Comparison of ENCODE assay signal across 16 mouse cellular contexts in the genomic region with DNA sequence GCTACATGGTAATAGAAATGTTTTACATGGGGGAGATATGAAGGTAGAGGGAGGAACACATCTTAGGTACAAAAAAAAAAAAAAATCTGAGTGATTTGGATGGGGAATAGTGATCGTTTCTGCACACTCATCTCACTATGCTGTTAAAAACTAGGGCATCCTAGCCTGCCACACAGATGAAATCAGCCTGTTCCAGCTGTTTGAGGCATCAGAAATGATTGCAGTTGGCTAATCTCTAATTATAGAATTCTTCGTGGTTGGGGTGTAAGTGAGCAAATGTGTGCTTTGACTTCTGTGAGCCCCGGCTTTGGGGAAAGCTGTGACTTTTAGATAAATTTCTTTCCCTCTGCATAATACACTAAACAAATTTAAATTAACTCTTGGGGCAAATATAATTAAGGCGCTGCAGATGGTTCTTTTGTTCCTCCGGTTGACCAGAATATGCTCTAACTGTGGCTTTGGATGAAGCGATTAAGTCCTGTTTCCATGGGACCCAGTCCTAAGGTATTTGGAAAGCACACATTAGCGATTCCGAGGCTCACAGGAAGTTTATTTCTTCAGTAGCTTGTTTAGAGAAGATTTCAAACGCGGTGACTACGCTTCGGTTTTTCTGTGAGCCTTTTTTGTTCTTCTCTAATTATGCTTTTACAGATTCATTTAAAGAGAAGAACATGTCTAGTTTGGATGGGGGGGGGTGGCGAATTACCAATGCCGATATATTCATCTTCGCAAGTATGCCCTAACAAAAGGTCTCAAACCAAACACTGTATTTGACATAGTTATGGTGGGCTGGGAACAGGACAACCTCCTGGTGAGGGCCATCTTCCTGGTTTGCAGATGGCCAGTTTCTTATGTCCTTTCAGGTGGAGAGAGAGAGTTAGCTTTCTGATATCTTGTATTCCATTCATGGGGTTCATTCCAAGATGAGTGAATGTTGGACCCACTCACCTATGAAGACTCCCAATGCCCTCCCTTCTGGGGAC. TPM values are rescaled to one million over a fixed set of nuclear protein-coding genes. Genes with fewer than 3 reads are reported as not detected.
DNase-seq lines count a peak whose midpoint lies in the region; ATAC-seq lines count a peak whose summit lies in the region.
"Had no signal": no experiment of that assay in that cellular context is flagged by ENCODE, and none has a peak within 500 bp of the region (broad histone marks: within the 10 kb centered on the region; RNA-seq: fewer than 3 reads in every experiment).

No protein-coding gene starts in this region.

- peak overlapping the region; percentile 30 for H3K4me2 ChIP-seq in hindbrain, embryonic 13.5 days
- peak overlapping the region; percentile 17 for H3K4me2 ChIP-seq in midbrain, embryonic 16.5 days (ENCODE audit: low read length)
- H3K4me2 ChIP-seq: limb, embryonic 15.5 days; lung, embryonic 15.5 days had no signal

- no peak overlapping the region for H3K4me3 ChIP-seq in hindbrain, embryonic 13.5 days
- H3K4me3 ChIP-seq in midbrain, embryonic 16.5 days (ENCODE audit: low read depth, low read length) = no peak overlapping the region
- H3K4me3 ChIP-seq: heart, adult 2 months; limb, embryonic 15.5 days; lung, embryonic 15.5 days had no signal

- H3K4me1 ChIP-seq in hindbrain, embryonic 13.5 days (replicated peaks) = peaks cover 13% of the 10 kb centered on the region
- H3K4me1 ChIP-seq in midbrain, embryonic 16.5 days (ENCODE audit: control insufficient read depth, insufficient read depth, low read length) = peaks cover 9% of the 10 kb centered on the region
- H3K4me1 ChIP-seq: limb, embryonic 15.5 days; lung, embryonic 15.5 days had no signal

- H3K9me3 ChIP-seq in hindbrain, embryonic 13.5 days = no peaks in the 10 kb centered on the region
- no peaks in the 10 kb centered on the region for H3K9me3 ChIP-seq in midbrain, embryonic 16.5 days (replicated peaks; ENCODE audit: control insufficient read depth, low read length, poor library complexity, severe bottlenecking)
- H3K9me3 ChIP-seq: limb, embryonic 15.5 days; lung, embryonic 15.5 days had no signal

- H3K27me3 ChIP-seq in hindbrain, embryonic 13.5 days = no peaks in the 10 kb centered on the region
- no peaks in the 10 kb centered on the region for H3K27me3 ChIP-seq in midbrain, embryonic 16.5 days (ENCODE audit: control insufficient read depth, insufficient read depth, low read depth, low read length)
- H3K27me3 ChIP-seq: limb, embryonic 15.5 days; lung, embryonic 15.5 days had no signal

- DNase-seq in embryo, embryonic 10.5 days (ENCODE audit: low spot score) = peak; percentile 36
- DNase-seq in embryo, embryonic 10 days (ENCODE audit: low spot score) = no peak
- DNase-seq in Muller cell, postnatal 12 days (ENCODE audit: inconsistent ontology term) = peak; percentile 66
- no peak for DNase-seq in thymus, postnatal 10 days (ENCODE audit: low spot score in 2 of 2)
- DNase-seq in left cerebral cortex, postnatal 10 days (ENCODE audit: extremely low spot score in 1 of 2, low spot score in 2 of 2) = no peak
- DNase-seq in layer of hippocampus, postnatal 25 days (ENCODE audit: extremely low spot score in 1 of 2, low spot score in 1 of 2) = no peak
- DNase-seq: cerebellum, adult 8-10 months; heart, adult 2 months; heart, postnatal 14 days; kidney, adult 11 months; kidney, postnatal 36 days; thymus, adult 18-20 months had no signal

- H3K9ac ChIP-seq in hindbrain, embryonic 13.5 days = no peak overlapping the region
- no peak overlapping the region for H3K9ac ChIP-seq in midbrain, embryonic 16.5 days (ENCODE audit: low read depth, low read length)
- H3K9ac ChIP-seq: limb, embryonic 15.5 days; lung, embryonic 15.5 days had no signal

- ATAC-seq in hindbrain, embryonic 13.5 days (ENCODE audit: low FRiP score) = no peak
- peak; percentile 67 for ATAC-seq in midbrain, embryonic 16.5 days

- no peaks in the 10 kb centered on the region for H3K36me3 ChIP-seq in hindbrain, embryonic 13.5 days
- no peaks in the 10 kb centered on the region for H3K36me3 ChIP-seq in midbrain, embryonic 16.5 days (ENCODE audit: control insufficient read depth, insufficient read depth, low read length)
- H3K36me3 ChIP-seq: limb, embryonic 15.5 days; lung, embryonic 15.5 days had no signal

- H3K27ac ChIP-seq in hindbrain, embryonic 13.5 days = peak overlapping the region; percentile 19
- H3K27ac ChIP-seq in midbrain, embryonic 16.5 days (ENCODE audit: low read length) = peak overlapping the region; percentile 55
- H3K27ac ChIP-seq: heart, adult 2 months; limb, embryonic 15.5 days; lung, embryonic 15.5 days had no signal

- intact Hi-C loops in left cerebral cortex, postnatal 10 days (cut with DNase I) = no loop called here

- WGBS in hindbrain, embryonic 13.5 days = 35% methylated on average over 15 of the region's 15 CpGs
- WGBS in midbrain, embryonic 16.5 days = 18% methylated on average over 15 of the region's 15 CpGs

RNA-seq across cellular contexts. Expression of gene Fam13c, which starts 20.7 kb away (rescaled TPM):
- 25.5 and 26.3 TPM in 2 replicates for polyA plus RNA-seq in hindbrain, embryonic 13.5 days (2015; fragmentation: Nextera tagmentation; extraction: Ambion mirVana)
- 33.6 and 36.6 TPM in 2 replicates for polyA plus RNA-seq in midbrain, embryonic 16.5 days (2015; fragmentation: Nextera tagmentation; extraction: Ambion mirVana)
- 10 to 100 TPM; 39.1 to 39.9 TPM for total RNA-seq in left cerebral cortex, postnatal 10 days (2021)
- 10 to 100 TPM; 83.8 to 97.0 TPM for total RNA-seq in layer of hippocampus, postnatal 25 days (2021)

Comparison
In these comparisons a context has a peak if more than half of its experiments do, and no peak if none do; other contexts are left out.
1. DNase-seq: peak in embryo, embryonic 10.5 days (single experiment) and Muller cell, postnatal 12 days (single experiment); none in embryo, embryonic 10 days (single experiment), thymus, postnatal 10 days (0 of 2), left cerebral cortex, postnatal 10 days (0 of 2) and layer of hippocampus, postnatal 25 days (0 of 2).